Mouse (Mus musculus): ENCODE measurements around the gene 9530053A07Rik.

GRCm38 (mm10) chr7:28175358-28175757 lies 46.1 kb downstream of the 9530053A07Rik start:
- TF ChIP-seq POLR2A (IDR thresholded peaks at IDR 0.05; ENCODE audit: insufficient read depth, low read depth, low read length) (no peak), EP300 (IDR thresholded peaks at IDR 0.05; ENCODE audit: insufficient read depth, low read depth, low read length) (no peak)

Data from heart, adult 2 months (tissue).